Mouse (Mus musculus): ENCODE measurements around the gene Flg2. TPM values are rescaled to one million over a fixed set of nuclear protein-coding genes. Genes with fewer than 3 reads are reported as not detected.

Gene Flg2
- not detected for total RNA-seq (2023)

DNA sequence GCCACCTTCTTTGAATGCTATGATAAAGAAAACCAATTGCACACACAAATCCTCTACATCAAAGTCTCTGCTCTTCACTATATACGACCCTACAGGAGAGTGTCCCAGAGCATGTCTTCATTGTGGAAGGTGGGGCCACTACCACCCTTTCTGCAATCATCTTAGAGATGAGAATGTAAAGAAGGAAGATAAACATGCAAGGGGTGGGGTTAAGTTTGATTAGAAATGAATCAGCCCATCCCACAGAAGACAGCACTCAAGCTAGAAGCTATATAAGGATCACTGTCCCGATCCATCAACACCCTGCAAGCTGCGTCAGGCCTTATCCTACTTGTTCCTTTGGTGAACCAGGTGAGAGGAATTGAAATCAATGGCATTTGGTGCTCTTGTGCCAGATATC, at the start of gene Flg2:
Flg2 (plus strand) TSS at position 301 of the 400 bp plus-strand sequence.

Other genes starting within 250 kb of the Flg2 start
- not detected for gene Lce3d, start 239.9 kb upstream of the Flg2 start, total RNA-seq (2023)
- not detected for gene Lce3e, start 230.2 kb upstream of the Flg2 start, total RNA-seq (2023)
- not detected for gene Lce3f, start 205.1 kb upstream of the Flg2 start, total RNA-seq (2023)
- gene Crct1, start 181.6 kb upstream of the Flg2 start, total RNA-seq (2023), result not detected
- not detected for gene Lce1m, start 178.2 kb upstream of the Flg2 start, total RNA-seq (2023)
- not detected for gene Gm4858, start 128.5 kb upstream of the Flg2 start, total RNA-seq (2023)
- gene Crnn, start 52.5 kb upstream of the Flg2 start, total RNA-seq (2023), result not detected
- gene Flg, start 76.2 kb downstream of the Flg2 start, total RNA-seq (2023), result not detected
- gene Hrnr, start 122.5 kb downstream of the Flg2 start, total RNA-seq (2023), result not detected
- not detected for gene Rptn, start 196.4 kb downstream of the Flg2 start, total RNA-seq (2023)
- not detected for gene Tchh, start 245.1 kb downstream of the Flg2 start, total RNA-seq (2023)

Data from B cell, adult 67 days (primary cell).